25 mouse cellular contexts compared by ENCODE assay signal in the genomic region with DNA sequence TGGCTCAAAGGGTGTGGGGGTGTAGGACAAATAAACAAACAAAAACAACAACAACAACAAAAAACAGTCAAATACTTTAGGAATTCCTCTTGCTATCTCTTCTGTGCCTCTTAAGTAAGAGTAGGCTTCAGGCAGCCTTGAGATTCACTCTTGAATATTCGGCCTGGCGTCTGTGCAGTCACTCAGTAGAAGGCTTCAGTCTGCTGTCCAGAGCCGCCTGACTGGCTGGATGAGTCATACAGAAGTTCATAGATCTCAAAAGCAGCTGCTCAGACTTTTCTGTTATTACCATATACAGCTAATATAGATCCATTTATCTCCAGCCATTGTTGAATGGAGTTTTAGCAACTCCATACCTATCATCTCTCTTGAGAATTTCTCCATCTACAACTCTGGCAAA.
DNase-seq lines count a peak whose midpoint lies in the region; ATAC-seq and TF ChIP-seq lines count a peak whose summit lies in the region.
"Had no signal": no experiment of that assay in that cellular context is flagged by ENCODE, and none has a peak within 500 bp of the region (broad histone marks: within the 10 kb centered on the region; RNA-seq: fewer than 3 reads in every experiment).

No protein-coding gene starts in this region.

- no peak for TF ChIP-seq CTCF in lung, postnatal 0 days (IDR thresholded peaks at IDR 0.05)
- no peak for TF ChIP-seq CTCF in stomach, postnatal 0 days (IDR thresholded peaks at IDR 0.05; ENCODE audit: low read depth)

- no peaks in the 10 kb centered on the region for H3K9me3 ChIP-seq in lung, postnatal 0 days (ENCODE audit: low read length)
- H3K9me3 ChIP-seq in stomach, postnatal 0 days (ENCODE audit: control insufficient read depth, low read length) = no peaks in the 10 kb centered on the region
- H3K9me3 ChIP-seq: embryonic facial prominence, embryonic 12.5 days; heart, embryonic 10.5 days; hindbrain, embryonic 10.5 days; liver, embryonic 13.5 days; midbrain, embryonic 15.5 days; neural tube, embryonic 13.5 days had no signal

- H3K4me1 ChIP-seq in lung, postnatal 0 days (ENCODE audit: insufficient read depth, low read depth, low read length) = peaks cover 7% of the 10 kb centered on the region; the same call in 1 of the 2 replicates
- no peaks in the 10 kb centered on the region for H3K4me1 ChIP-seq in stomach, postnatal 0 days (replicated peaks; ENCODE audit: control insufficient read depth, insufficient read depth)

- intact Hi-C loops in heart, postnatal 14 days (cut with DNase I) = no loop called here

- TF ChIP-seq EP300 in lung, postnatal 0 days (IDR thresholded peaks at IDR 0.05) = 0 out of 2 replicates have a peak, but pooled peaks have one; percentile 27
- TF ChIP-seq EP300 in stomach, postnatal 0 days (optimal IDR thresholded peaks at IDR 0.05) = no peak

- H3K36me3 ChIP-seq in lung, postnatal 0 days (ENCODE audit: insufficient read depth, low read length) = no peaks in the 10 kb centered on the region
- no peaks in the 10 kb centered on the region for H3K36me3 ChIP-seq in stomach, postnatal 0 days (ENCODE audit: control insufficient read depth, insufficient read depth, low read length)
- H3K36me3 ChIP-seq: embryonic facial prominence, embryonic 12.5 days; heart, embryonic 10.5 days; midbrain, embryonic 15.5 days; neural tube, embryonic 13.5 days had no signal

- peak; percentile 77 for ATAC-seq in lung, postnatal 0 days
- ATAC-seq in stomach, postnatal 0 days (ENCODE audit: low FRiP score, low TSS enrichment) = 0 out of 2 replicates have a peak, but pooled peaks have one; percentile 53
- ATAC-seq: hindbrain, postnatal 0 days; midbrain, embryonic 15.5 days; Patski had no signal

- no peaks in the 10 kb centered on the region for H3K27me3 ChIP-seq in lung, postnatal 0 days (replicated peaks; ENCODE audit: insufficient read depth, low read length)
- H3K27me3 ChIP-seq in stomach, postnatal 0 days (ENCODE audit: control insufficient read depth, insufficient read depth, low read length) = no peaks in the 10 kb centered on the region
- H3K27me3 ChIP-seq: embryonic facial prominence, embryonic 12.5 days; liver, embryonic 13.5 days; midbrain, embryonic 15.5 days; neural tube, embryonic 13.5 days; Patski had no signal

- no peak overlapping the region for H3K4me2 ChIP-seq in lung, postnatal 0 days (replicated peaks; ENCODE audit: low read depth, low read length)
- no peak overlapping the region for H3K4me2 ChIP-seq in stomach, postnatal 0 days (replicated peaks; ENCODE audit: low read depth)
- H3K4me2 ChIP-seq: embryonic facial prominence, embryonic 12.5 days; liver, embryonic 13.5 days; midbrain, embryonic 15.5 days; neural tube, embryonic 13.5 days had no signal

- H3K9ac ChIP-seq in lung, postnatal 0 days (replicated peaks; ENCODE audit: low read depth) = no peak overlapping the region
- no peak overlapping the region for H3K9ac ChIP-seq in stomach, postnatal 0 days (ENCODE audit: low read length)
- H3K9ac ChIP-seq: embryonic facial prominence, embryonic 12.5 days; liver, embryonic 13.5 days; midbrain, embryonic 15.5 days; neural tube, embryonic 13.5 days had no signal

- no peak overlapping the region for H3K4me3 ChIP-seq in lung, postnatal 0 days (ENCODE audit: low read depth, low read length)
- H3K4me3 ChIP-seq in stomach, postnatal 0 days (ENCODE audit: low read depth, low read length) = no peak overlapping the region
- H3K4me3 ChIP-seq: embryonic facial prominence, embryonic 12.5 days; heart, embryonic 10.5 days; hindbrain, embryonic 10.5 days; liver, embryonic 13.5 days; midbrain, embryonic 15.5 days; neural tube, embryonic 13.5 days had no signal

- DNase-seq in lung, postnatal 0 days (ENCODE audit: low spot score) = peak; percentile 71
- no peak for DNase-seq in lung, postnatal 36 days
- peak; percentile 31 for DNase-seq in MN1 (ENCODE audit: low spot score)
- peak; percentile 55 to 61 for DNase-seq in adrenal gland, postnatal 36 days
- DNase-seq in stomach, postnatal 0 days (ENCODE audit: low spot score) = no peak
- DNase-seq in cerebellum, adult 11-12 months = no peak
- DNase-seq in heart, postnatal 14 days = no peak
- DNase-seq: cerebellum, adult 18-20 months; cerebellum, postnatal 14 days; gastrocnemius, postnatal 10 days; kidney, adult 18-20 months; layer of hippocampus, adult 9-11 months; lung, adult 2 months; retina, postnatal 1 day; right cerebral cortex, postnatal 25 days; thymus, adult 18-20 months; thymus, postnatal 36 days had no signal

- peak overlapping the region; percentile 48 for H3K27ac ChIP-seq in lung, postnatal 0 days (ENCODE audit: low read length)
- no peak overlapping the region for H3K27ac ChIP-seq in stomach, postnatal 0 days (replicated peaks)
- H3K27ac ChIP-seq: embryonic facial prominence, embryonic 12.5 days; heart, embryonic 10.5 days; hindbrain, embryonic 10.5 days; hindbrain, postnatal 0 days; liver, embryonic 13.5 days; midbrain, embryonic 15.5 days; neural tube, embryonic 13.5 days had no signal

- WGBS in lung, postnatal 0 days = 46% methylated on average over 3 of the region's 3 CpGs
- WGBS in stomach, postnatal 0 days = 33% methylated on average over 3 of the region's 3 CpGs

Comparison
In these comparisons a context has a peak if more than half of its experiments do, and no peak if none do; other contexts are left out.
1. DNase-seq: peak in lung, postnatal 0 days (single experiment), MN1 (single experiment) and adrenal gland, postnatal 36 days (2 of 2); none in lung, postnatal 36 days (single experiment), stomach, postnatal 0 days (single experiment), cerebellum, adult 11-12 months (single experiment) and heart, postnatal 14 days (0 of 2).